In genomic region chr2:91284375-91285199, GRCm38 (mm10) we compare ENCODE assay signal across 10 mouse cellular contexts. TPM values are rescaled to one million over a fixed set of nuclear protein-coding genes. Genes with fewer than 3 reads are reported as not detected.
DNase-seq lines count a peak whose midpoint lies in the region; ATAC-seq and TF ChIP-seq lines count a peak whose summit lies in the region.
"Had no signal": no experiment of that assay in that cellular context is flagged by ENCODE, and none has a peak within 500 bp of the region (broad histone marks: within the 10 kb centered on the region; RNA-seq: fewer than 3 reads in every experiment).

No protein-coding gene starts in this region.

- no peaks in the 10 kb centered on the region for H3K36me3 ChIP-seq in heart, embryonic 13.5 days
- H3K36me3 ChIP-seq in heart, embryonic 12.5 days = no peaks in the 10 kb centered on the region
- no peaks in the 10 kb centered on the region for H3K36me3 ChIP-seq in lung, postnatal 0 days (ENCODE audit: insufficient read depth, low read length)

- no peaks in the 10 kb centered on the region for H3K27me3 ChIP-seq in heart, embryonic 13.5 days (replicated peaks)
- no peaks in the 10 kb centered on the region for H3K27me3 ChIP-seq in heart, embryonic 12.5 days (replicated peaks)
- H3K27me3 ChIP-seq in lung, postnatal 0 days (replicated peaks; ENCODE audit: insufficient read depth, low read length) = no peaks in the 10 kb centered on the region

- peak overlapping the region; percentile 9; the same call in 1 of the 2 replicates for H3K9ac ChIP-seq in heart, embryonic 13.5 days
- no peak overlapping the region for H3K9ac ChIP-seq in heart, embryonic 12.5 days
- H3K9ac ChIP-seq in lung, postnatal 0 days (replicated peaks; ENCODE audit: low read depth) = no peak overlapping the region
- H3K9ac ChIP-seq: liver, embryonic 14.5 days had no signal

- no peak overlapping the region for H3K4me3 ChIP-seq in heart, embryonic 13.5 days
- no peak overlapping the region for H3K4me3 ChIP-seq in heart, embryonic 12.5 days
- no peak overlapping the region for H3K4me3 ChIP-seq in lung, postnatal 0 days (ENCODE audit: low read depth, low read length)
- H3K4me3 ChIP-seq: erythroblast, embryonic 14.5 days had no signal

- TF ChIP-seq CTCF in lung, postnatal 0 days (IDR thresholded peaks at IDR 0.05) = no peak

- intact Hi-C loops in heart, postnatal 10 days (cut with DNase I) = loop anchor here (5.0 kb wide), 1 partner anchor 173 kb away; the partner anchor contains the start of gene Lrp4

- H3K27ac ChIP-seq in heart, embryonic 13.5 days (replicated peaks) = peak overlapping the region; percentile 34; the same call in 1 of the 2 replicates
- H3K27ac ChIP-seq in heart, embryonic 12.5 days (ENCODE audit: poor library complexity, severe bottlenecking) = no peak overlapping the region
- peak overlapping the region; percentile 11 for H3K27ac ChIP-seq in lung, postnatal 0 days (ENCODE audit: low read length)
- H3K27ac ChIP-seq: liver, embryonic 14.5 days had no signal

- peaks cover 49% of the 10 kb centered on the region for H3K4me1 ChIP-seq in heart, embryonic 13.5 days
- H3K4me1 ChIP-seq in heart, embryonic 12.5 days (replicated peaks) = peaks cover 38% of the 10 kb centered on the region
- no peaks in the 10 kb centered on the region for H3K4me1 ChIP-seq in lung, postnatal 0 days (ENCODE audit: insufficient read depth, low read depth, low read length)

- no peak for TF ChIP-seq EP300 in lung, postnatal 0 days (IDR thresholded peaks at IDR 0.05)

- no peak overlapping the region for H3K4me2 ChIP-seq in heart, embryonic 13.5 days
- no peak overlapping the region for H3K4me2 ChIP-seq in heart, embryonic 12.5 days
- H3K4me2 ChIP-seq in lung, postnatal 0 days (replicated peaks; ENCODE audit: low read depth, low read length) = no peak overlapping the region

- no peaks in the 10 kb centered on the region for H3K9me3 ChIP-seq in heart, embryonic 13.5 days
- H3K9me3 ChIP-seq in heart, embryonic 12.5 days (replicated peaks) = no peaks in the 10 kb centered on the region
- H3K9me3 ChIP-seq in lung, postnatal 0 days (ENCODE audit: low read length) = no peaks in the 10 kb centered on the region

- peak; percentile 57 to 70 for DNase-seq in heart, postnatal 10 days
- peak; percentile 76 for DNase-seq in lung, postnatal 0 days (ENCODE audit: low spot score)
- no peak for DNase-seq in adrenal gland, postnatal 4 days (ENCODE audit: low spot score in 2 of 2)
- DNase-seq in thymus, postnatal 10 days (ENCODE audit: low spot score in 2 of 2) = no peak

- no peak for ATAC-seq in heart, embryonic 13.5 days (ENCODE audit: extremely low read depth, insufficient number of reproducible peaks, low FRiP score, low TSS enrichment)
- ATAC-seq in heart, embryonic 12.5 days (ENCODE audit: insufficient number of reproducible peaks, low FRiP score) = no peak
- peak; percentile 59; the same call in 1 of the 2 replicates for ATAC-seq in cerebellum, adult (ENCODE audit: insufficient number of reproducible peaks, low FRiP score, low TSS enrichment)
- peak; percentile 35; the same call in 1 of the 2 replicates for ATAC-seq in lung, postnatal 0 days
- ATAC-seq in megakaryocyte progenitor cell, adult 5-6 weeks (replicated peaks; ENCODE audit: poor library complexity) = no peak

- WGBS in heart, embryonic 13.5 days = 50% methylated on average over 13 of the region's 13 CpGs
- WGBS in heart, embryonic 12.5 days = 53% methylated on average over 13 of the region's 13 CpGs
- WGBS in lung, postnatal 0 days = 39% methylated on average over 13 of the region's 13 CpGs

RNA-seq across cellular contexts. Expression of gene Arfgap2, which starts 19.8 kb away (rescaled TPM):
- 63.3 and 64.4 TPM in 2 replicates for polyA plus RNA-seq in heart, embryonic 13.5 days (2015; fragmentation: Nextera tagmentation; extraction: Ambion mirVana)
- polyA plus RNA-seq in heart, embryonic 12.5 days (2016; fragmentation: Nextera tagmentation; extraction: Ambion mirVana) = 73.9 and 74.2 TPM in 2 replicates
- total RNA-seq in heart, postnatal 10 days (2021) = 10 to 100 TPM; 64.2 to 64.5 TPM
- polyA plus RNA-seq in lung, postnatal 0 days (2015; fragmentation: Nextera tagmentation; extraction: Ambion mirVana) = 57.4 and 64.0 TPM in 2 replicates
- total RNA-seq in adrenal gland, postnatal 4 days (2021) = 100 to 1,000 TPM; 112 to 119 TPM
- 32.7 and 33.6 TPM in 2 replicates for total RNA-seq in megakaryocyte progenitor cell, adult 5-6 weeks (2015)
- 38.2 and 41.4 TPM in 2 replicates for total RNA-seq in megakaryocyte progenitor cell, adult 5-6 weeks (2017)

RNA-seq across cellular contexts. Expression of gene Pacsin3, which starts 28.8 kb away (rescaled TPM):
- polyA plus RNA-seq in heart, embryonic 13.5 days (2015; fragmentation: Nextera tagmentation; extraction: Ambion mirVana) = 35.4 and 38.2 TPM in 2 replicates
- polyA plus RNA-seq in heart, embryonic 12.5 days (2016; fragmentation: Nextera tagmentation; extraction: Ambion mirVana) = 30.4 and 31.9 TPM in 2 replicates
- 100 to 1,000 TPM; 102 to 119 TPM for total RNA-seq in heart, postnatal 10 days (2021)
- 31.5 and 34.6 TPM in 2 replicates for polyA plus RNA-seq in lung, postnatal 0 days (2015; fragmentation: Nextera tagmentation; extraction: Ambion mirVana)
- total RNA-seq in adrenal gland, postnatal 4 days (2021) = 100 to 1,000 TPM; 111 to 112 TPM
- not detected in 2 replicates for total RNA-seq in megakaryocyte progenitor cell, adult 5-6 weeks (2015)
- total RNA-seq in megakaryocyte progenitor cell, adult 5-6 weeks (2017) = not detected in 2 replicates
- polyA plus RNA-seq: erythroblast, embryonic 14.5 days had no signal

RNA-seq across cellular contexts. Expression of gene Ddb2, which starts 47.8 kb away (rescaled TPM):
- polyA plus RNA-seq in heart, embryonic 13.5 days (2015; fragmentation: Nextera tagmentation; extraction: Ambion mirVana) = 7.1 and 7.4 TPM in 2 replicates
- polyA plus RNA-seq in heart, embryonic 12.5 days (2016; fragmentation: Nextera tagmentation; extraction: Ambion mirVana) = 7.5 and 7.7 TPM in 2 replicates
- 1 to 10 TPM; 5.4 to 6.7 TPM for total RNA-seq in heart, postnatal 10 days (2021)
- 13.6 and 14.1 TPM in 2 replicates for polyA plus RNA-seq in lung, postnatal 0 days (2015; fragmentation: Nextera tagmentation; extraction: Ambion mirVana)
- total RNA-seq in adrenal gland, postnatal 4 days (2021) = 10 to 100 TPM; 19.1 to 19.7 TPM
- total RNA-seq in megakaryocyte progenitor cell, adult 5-6 weeks (2015) = 11.5 and 11.8 TPM in 2 replicates
- 7.7 and 10.6 TPM in 2 replicates for total RNA-seq in megakaryocyte progenitor cell, adult 5-6 weeks (2017)

Comparison
In these comparisons a context has a peak if more than half of its experiments do, and no peak if none do; other contexts are left out.
1. ATAC-seq: peak in cerebellum, adult (single experiment) and lung, postnatal 0 days (single experiment); none in heart, embryonic 13.5 days (single experiment), heart, embryonic 12.5 days (single experiment) and megakaryocyte progenitor cell, adult 5-6 weeks (single experiment).
2. DNase-seq: peak in heart, postnatal 10 days (2 of 2) and lung, postnatal 0 days (single experiment); none in adrenal gland, postnatal 4 days (0 of 2) and thymus, postnatal 10 days (0 of 2).
3. RNA of gene Pacsin3, which starts 28.8 kb away (total RNA-seq): 102 to 119 TPM in heart, postnatal 10 days and 111 to 112 TPM in adrenal gland, postnatal 4 days; not detected in megakaryocyte progenitor cell, adult 5-6 weeks; every median in the first group is over 100 times any median in the second.